Mouse (Mus musculus) mouse embryonic stem cell (cell line): ENCODE results near the gene Olfr1290.

Source experiments
- in situ Hi-C, 2 experiments: fragments of 300-500 bp; cut with MboI; formaldehyde crosslinking; loops; 1 replicate in 1 of 2; 3 replicates in 1 of 2; pipeline ENCODE4 v1.14.3; 2019 to 2020; ENCODE audit warnings: low sequenced_read_pairs in 2 of 2, low pct_unique_long_range_greater_than_20kb in 1 of 2, mixed read lengths in 1 of 2; ENCODE audit not compliant: unreplicated experiment in 1 of 2

The Olfr1290 gene

GRCm38 (mm10) chr2:111493729-111494128 lies at the start of gene Olfr1290:
Gene Olfr1290, minus strand, starts transcription at chr2:111493829.
- in situ Hi-C loops = no loop called here

- in situ Hi-C loops = no loop called here
Measured at GRCm38 (mm10) chr2:111540191-111540590, 46.6 kb upstream of the Olfr1290 start, which contains the start of gene Olfr1294. Gene Olfr1294, minus strand, starts transcription at chr2:111540291.

GRCm38 (mm10) chr2:111524903-111525302 lies 31.3 kb upstream of the Olfr1290 start, which contains the start of gene Olfr1293-ps:
Gene Olfr1293-ps, plus strand, starts transcription at chr2:111525203.
- in situ Hi-C loops = no loop called here

DNA sequence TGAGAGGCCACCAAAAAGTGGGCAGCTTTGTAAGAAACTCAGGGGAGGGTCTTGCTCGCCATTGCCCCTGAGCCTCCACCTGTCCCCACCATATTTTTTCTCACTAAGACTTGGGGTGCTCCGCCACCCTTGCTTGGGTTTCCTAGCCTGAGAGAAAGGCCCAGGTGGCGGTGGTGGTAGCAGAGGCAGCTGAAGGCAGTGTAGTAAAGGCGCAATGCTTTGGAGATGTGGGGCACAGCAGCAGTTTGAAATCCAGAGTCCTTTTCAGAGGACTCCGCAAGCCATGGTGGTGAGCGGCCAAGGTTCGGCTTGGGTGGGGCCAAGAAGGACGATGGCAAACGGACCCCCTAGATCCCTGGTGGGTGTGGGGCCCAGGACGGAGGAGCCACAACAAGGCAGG lies 23.8 kb upstream of the Olfr1290 start:
- in situ Hi-C loops = no loop called here

GRCm38 (mm10) chr2:111496880-111497279 lies 3.3 kb upstream of the Olfr1290 start, which contains the start of gene Olfr1291-ps1:
Gene Olfr1291-ps1, plus strand, starts transcription at chr2:111497180.
- in situ Hi-C loops = no loop called here

GRCm38 (mm10) chr2:111480519-111480918 lies 13.1 kb downstream of the Olfr1290 start, which contains the start of gene Olfr1289:
Gene Olfr1289, plus strand, starts transcription at chr2:111480819.
- in situ Hi-C loops = no loop called here

GRCm38 (mm10) chr2:111473801-111474200 lies 19.8 kb downstream of the Olfr1290 start, which contains the start of gene Olfr1288:
Gene Olfr1288, plus strand, starts transcription at chr2:111474101.
- in situ Hi-C loops = no loop called here

DNA sequence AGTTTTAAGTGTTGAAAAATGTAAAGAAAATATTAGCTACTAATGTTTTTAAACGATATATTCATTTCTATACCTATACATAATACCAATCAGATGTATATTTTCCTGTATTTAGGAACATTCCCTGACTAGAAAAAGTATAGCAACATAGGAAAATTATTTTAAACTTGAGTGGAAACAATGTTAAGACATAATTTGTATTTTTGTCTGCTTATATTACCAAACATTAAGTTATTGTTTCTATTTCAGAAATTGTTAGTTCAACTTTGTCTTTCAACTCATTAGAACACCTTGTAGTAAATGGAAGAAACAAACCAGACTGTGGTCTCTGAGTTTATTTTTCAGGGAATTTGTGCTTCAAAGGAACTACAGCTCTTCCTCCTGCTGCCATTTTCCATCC lies 44.8 kb downstream of the Olfr1290 start, which contains the start of gene Olfr1287:
TSS of gene Olfr1287 (plus strand) at position 301 of the 400 bp plus-strand sequence.
- in situ Hi-C loops = no loop called here
